Mouse (Mus musculus) cerebellum, postnatal 36 days (tissue): ENCODE measurements around the gene Phtf2.

Experiments used
- DNase-seq, 2 experiments: peaks; one replicate each; pipeline ENCODE4 v3.0.0; 2021 to 2022; ENCODE audit warnings: mixed read lengths in 2 of 2

Gene Phtf2

GRCm38 (mm10) chr5:20881915-20882800 lies at the start of gene Phtf2, which contains the start of gene Tmem60:
TSS of gene Phtf2 (minus strand) at chr5:20882124.
TSS of gene Tmem60 (plus strand) at chr5:20882191.
- peak; percentile 96 to 99 for DNase-seq

- no peak for DNase-seq
Observed at GRCm38 (mm10) chr5:20931300-20931699, 49.4 kb upstream of the Phtf2 start.

GRCm38 (mm10) chr5:20930430-20930829 lies 48.5 kb upstream of the Phtf2 start:
- DNase-seq, result no peak

GRCm38 (mm10) chr5:20929669-20930151 lies 47.8 kb upstream of the Phtf2 start:
- no peak for DNase-seq

- DNase-seq, result no peak
Observed at GRCm38 (mm10) chr5:20925451-20925850, 43.5 kb upstream of the Phtf2 start.

GRCm38 (mm10) chr5:20924608-20925007 lies 42.7 kb upstream of the Phtf2 start:
- DNase-seq, result no peak

GRCm38 (mm10) chr5:20919566-20919965 lies 37.6 kb upstream of the Phtf2 start:
- DNase-seq, result no peak

GRCm38 (mm10) chr5:20918967-20919366 lies 37.0 kb upstream of the Phtf2 start:
- DNase-seq, result no peak

GRCm38 (mm10) chr5:20913372-20914275 lies 31.7 kb upstream of the Phtf2 start:
- peak; percentile 69 to 86 for DNase-seq

- no peak for DNase-seq
Observed at GRCm38 (mm10) chr5:20911741-20912140, 29.8 kb upstream of the Phtf2 start.

- DNase-seq, result no peak
Observed at GRCm38 (mm10) chr5:20906191-20906590, 24.3 kb upstream of the Phtf2 start.

- no peak for DNase-seq
Observed at GRCm38 (mm10) chr5:20905437-20905836, 23.5 kb upstream of the Phtf2 start.

GRCm38 (mm10) chr5:20904647-20905046 lies 22.7 kb upstream of the Phtf2 start:
- no peak for DNase-seq

- DNase-seq, result no peak
Observed at GRCm38 (mm10) chr5:20897446-20898167, 15.7 kb upstream of the Phtf2 start.

GRCm38 (mm10) chr5:20884036-20884620 lies 2.2 kb upstream of the Phtf2 start:
- no peak for DNase-seq

- DNase-seq, result peak; percentile 60 to 64
Observed at GRCm38 (mm10) chr5:20880797-20881775, 838 bp downstream of the Phtf2 start.

GRCm38 (mm10) chr5:20880386-20880785 lies 1.5 kb downstream of the Phtf2 start:
- no peak for DNase-seq

- DNase-seq, result no peak
Observed at GRCm38 (mm10) chr5:20876934-20877426, 4.9 kb downstream of the Phtf2 start.

- DNase-seq, result no peak
Observed at GRCm38 (mm10) chr5:20873146-20873545, 8.8 kb downstream of the Phtf2 start.

GRCm38 (mm10) chr5:20865193-20865755 lies 16.6 kb downstream of the Phtf2 start:
- DNase-seq, result no peak
